Mouse (Mus musculus): Measurements from ENCODE around the gene Inpp5k.

DNA sequence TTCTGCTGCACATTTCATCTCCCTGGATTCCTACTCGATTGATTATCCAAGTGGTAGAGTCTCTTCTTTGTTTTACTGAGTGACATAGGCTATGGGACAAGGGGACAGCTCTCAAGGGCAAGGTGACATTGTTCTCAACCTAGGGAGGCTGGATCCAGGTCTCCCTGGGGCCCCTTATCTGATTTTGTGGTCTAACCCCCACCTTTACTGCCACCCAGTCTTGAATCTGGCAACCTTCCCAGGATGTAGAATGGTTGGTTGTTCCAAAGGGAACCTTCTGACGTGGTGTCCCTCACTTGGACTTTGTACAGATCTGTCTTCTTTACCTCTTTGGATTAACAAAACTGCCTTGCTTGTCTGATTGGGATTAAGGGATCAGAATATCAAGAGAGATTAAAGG lies 35.4 kb upstream of the Inpp5k start:
- TF ChIP-seq CTCF (IDR thresholded peaks at IDR 0.05; ENCODE audit: low read depth, low read length) = no peak
- no peak for TF ChIP-seq TAL1 (conservative IDR thresholded peaks at IDR 0.05; ENCODE audit: low read depth, low read length)
- no peak for TF ChIP-seq POLR2AphosphoS5 (IDR thresholded peaks at IDR 0.05; ENCODE audit: insufficient replicate concordance, low read depth, low read length)
- TF ChIP-seq GATA1 (IDR thresholded peaks at IDR 0.05; ENCODE audit: borderline replicate concordance, low read length) = no peak
- no peak for TF ChIP-seq GATA2 (IDR thresholded peaks at IDR 0.05; ENCODE audit: borderline replicate concordance, low read depth, low read length)

All from G1E (cell line).